Mouse (Mus musculus) right cerebral cortex, adult 2 months (tissue): ENCODE measurements around the gene Slc9a5.

Source experiments
- DNase-seq, 2 experiments: peaks; one replicate each; pipeline ENCODE4 v3.0.0; 2021 to 2022; ENCODE audit warnings: low spot score in 2 of 2

Gene Slc9a5

DNA sequence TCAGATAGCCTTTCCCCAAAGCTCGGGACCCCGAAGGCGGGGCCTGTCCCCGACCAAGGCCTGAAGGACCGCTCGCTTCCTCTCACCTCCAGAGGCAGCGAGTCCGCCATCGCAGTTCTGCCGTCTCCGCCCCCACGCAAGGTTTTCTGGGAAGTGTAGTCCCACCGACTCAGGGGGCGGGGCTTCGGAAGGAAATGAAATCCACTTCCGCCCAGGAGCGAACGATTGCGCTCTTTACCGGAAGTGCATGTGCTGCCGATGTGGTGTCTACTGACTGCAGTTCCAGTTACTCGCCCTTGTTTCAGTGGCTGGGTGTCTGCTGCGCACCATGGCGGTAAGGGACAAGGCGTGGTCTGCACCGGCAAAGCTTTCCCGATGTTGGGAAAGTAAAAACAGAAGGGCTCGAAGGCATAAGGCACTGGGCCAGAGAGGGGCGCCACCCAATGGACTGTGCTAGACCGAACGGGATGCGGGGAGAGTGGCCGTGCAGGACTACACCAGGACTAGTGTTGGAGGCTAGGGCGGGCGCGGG, 22.4 kb upstream of the Slc9a5 start, which contains the start of the genes Lrrc29 and Tmem208:
TSS of gene Lrrc29 (minus strand) at position 138 of the 532 bp plus-strand sequence.
TSS of gene Tmem208 (plus strand) at position 214 of the 532 bp plus-strand sequence.
- peak; percentile 96 to 98 for DNase-seq

DNA sequence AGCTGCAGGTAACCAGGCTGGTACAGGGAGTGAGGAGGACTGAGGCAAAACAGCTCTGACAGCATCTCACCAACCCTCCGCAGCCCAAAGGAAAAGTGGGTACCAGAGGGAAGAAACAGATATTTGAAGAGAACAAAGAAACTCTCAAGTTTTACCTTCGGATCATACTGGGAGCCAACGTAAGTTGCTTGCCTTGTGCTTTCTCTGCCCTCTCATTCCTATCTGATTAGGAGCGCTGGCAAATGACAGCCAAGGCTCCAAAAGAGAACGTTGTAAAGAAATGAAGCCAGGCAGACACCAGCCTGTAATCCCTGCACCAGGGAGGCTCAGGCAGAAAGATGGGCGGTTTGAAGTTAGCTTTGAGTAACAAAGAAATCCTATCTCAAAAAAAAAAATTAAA, 21.7 kb upstream of the Slc9a5 start:
- DNase-seq, result no peak

DNA sequence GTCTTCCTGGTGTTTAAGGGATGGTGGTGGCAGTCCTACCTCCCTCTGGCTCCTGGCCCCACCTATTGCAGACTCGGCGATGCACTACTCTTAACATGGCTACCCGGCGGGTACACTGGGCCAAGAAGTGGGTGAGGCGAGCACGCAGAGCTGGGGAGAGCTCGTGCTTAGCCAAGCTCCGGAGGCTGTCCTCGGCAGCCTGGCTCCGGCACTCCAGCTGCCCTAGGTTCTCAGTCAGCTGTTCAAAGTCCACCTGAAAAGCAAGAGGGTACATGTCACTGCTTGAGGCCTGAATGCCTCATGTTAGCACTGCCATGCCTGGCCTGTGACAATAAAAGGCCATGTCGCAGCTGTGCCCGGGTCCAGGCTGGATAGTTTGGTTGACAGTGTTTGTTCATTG, 18.3 kb upstream of the Slc9a5 start:
- DNase-seq, result no peak

DNA sequence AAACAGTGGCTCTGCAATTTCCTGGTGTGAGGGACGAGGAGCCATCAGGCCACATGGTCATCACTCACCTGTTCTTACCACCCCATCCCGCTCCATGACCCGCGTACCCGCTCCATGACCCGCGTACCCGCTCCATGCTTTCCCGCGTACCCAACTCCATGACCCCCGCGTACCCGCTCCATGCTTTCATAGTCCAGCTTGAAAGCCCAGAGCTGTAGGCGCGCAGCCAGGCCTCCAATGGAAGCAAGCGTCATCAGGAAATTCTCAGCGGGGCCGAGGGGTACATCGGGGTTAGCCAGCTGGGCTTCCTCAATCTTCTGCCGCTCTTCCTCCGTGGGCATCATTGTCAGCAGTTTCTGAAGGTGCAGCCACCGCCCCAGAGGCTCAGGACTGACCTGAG, 17.2 kb upstream of the Slc9a5 start:
- DNase-seq, result no peak

DNA sequence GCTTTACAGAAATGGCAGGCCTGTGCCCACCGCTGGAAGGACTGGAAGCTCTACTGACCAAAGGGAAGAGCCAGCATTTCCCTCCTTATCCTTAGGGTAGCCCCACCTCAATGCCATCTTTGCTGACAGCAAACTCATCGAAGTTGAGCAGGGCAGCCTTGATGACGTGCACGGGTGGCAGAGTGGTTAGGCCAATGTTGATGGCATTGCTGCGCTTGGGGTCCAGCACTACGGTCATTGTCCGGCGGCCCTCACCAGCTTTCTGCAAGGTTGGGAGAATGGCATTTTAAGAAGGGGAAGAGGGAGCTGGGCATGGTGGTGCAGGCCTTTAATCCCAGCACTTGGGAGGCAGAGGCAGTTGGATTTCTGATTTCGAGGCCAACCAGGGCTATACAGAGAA, 16.7 kb upstream of the Slc9a5 start:
- DNase-seq, result no peak

DNA sequence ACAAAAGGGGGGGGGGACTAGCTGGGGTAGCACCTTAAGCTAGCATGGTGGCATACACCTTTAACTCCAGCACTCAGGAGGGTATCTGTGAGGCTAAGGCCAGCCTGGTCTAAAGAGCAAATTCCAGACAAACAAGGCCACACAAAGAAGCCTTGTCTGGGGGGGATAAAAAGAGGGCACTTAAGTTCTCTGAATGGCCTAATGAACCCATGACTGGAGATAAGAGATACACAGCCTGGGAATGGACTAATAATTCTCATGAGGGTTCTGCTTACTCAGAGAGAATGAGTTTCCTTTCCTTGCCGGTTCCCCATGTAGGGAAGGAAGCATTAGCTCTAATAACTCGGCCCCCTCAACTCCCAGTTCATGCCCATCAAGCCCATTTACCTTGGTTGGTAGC, 16.1 kb upstream of the Slc9a5 start:
- no peak for DNase-seq

DNA sequence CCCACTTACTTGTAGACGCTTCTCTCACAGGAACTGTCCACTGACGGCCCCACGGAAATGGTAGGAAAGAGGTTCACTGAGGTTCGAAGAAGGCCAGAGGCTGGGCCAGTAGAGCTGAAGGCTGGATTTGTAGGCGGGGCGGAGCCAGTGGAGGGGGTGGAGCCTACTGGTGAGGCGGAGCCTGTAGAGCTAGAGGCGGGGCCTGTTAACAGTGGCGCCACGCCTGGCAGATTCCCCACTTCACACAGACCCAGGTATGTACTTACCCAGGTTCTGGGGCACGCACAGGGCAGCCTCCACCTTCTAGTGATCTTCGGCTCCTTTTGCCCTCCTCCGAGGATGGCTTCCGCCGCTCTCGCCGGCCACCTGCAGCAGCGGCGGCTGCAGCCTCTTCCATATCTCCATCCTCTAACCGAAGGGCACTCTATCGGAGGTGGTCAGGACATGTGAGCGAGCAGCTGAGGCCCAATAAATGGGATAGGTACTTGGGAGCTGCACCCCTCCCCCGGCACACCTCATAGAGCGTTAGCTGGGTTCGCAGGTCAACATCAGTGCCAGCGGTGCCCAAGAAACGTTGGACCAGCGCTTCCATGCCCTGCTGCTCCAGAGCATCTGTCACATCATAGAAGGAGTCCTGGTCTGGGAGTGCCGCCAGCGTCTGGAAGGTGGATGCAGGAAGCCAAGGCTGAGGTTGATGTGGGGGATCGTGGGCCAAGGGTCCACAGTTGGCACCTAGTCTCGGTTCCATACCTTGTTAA, 12.1 kb upstream of the Slc9a5 start:
- DNase-seq, result no peak

DNA sequence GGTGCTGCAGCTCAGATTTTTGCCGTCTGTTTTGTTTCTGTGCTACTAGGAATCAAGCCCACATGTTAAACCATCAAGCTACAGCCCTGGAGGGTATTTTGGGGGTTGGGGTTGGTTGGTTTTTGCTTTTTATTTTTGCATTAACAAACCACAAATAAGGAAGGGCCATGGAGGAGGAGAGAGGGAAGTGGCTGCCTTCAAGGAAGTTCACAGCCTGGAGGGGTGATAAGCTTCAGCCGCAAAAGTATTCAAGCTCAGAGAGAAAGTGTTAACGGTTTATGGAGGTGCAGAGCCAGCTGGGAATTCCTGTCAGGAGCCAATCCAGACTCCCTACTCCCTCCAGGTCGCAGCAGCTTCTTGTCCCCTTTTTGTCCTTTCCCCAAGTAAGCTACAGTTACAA, 9.7 kb upstream of the Slc9a5 start:
- no peak for DNase-seq

DNA sequence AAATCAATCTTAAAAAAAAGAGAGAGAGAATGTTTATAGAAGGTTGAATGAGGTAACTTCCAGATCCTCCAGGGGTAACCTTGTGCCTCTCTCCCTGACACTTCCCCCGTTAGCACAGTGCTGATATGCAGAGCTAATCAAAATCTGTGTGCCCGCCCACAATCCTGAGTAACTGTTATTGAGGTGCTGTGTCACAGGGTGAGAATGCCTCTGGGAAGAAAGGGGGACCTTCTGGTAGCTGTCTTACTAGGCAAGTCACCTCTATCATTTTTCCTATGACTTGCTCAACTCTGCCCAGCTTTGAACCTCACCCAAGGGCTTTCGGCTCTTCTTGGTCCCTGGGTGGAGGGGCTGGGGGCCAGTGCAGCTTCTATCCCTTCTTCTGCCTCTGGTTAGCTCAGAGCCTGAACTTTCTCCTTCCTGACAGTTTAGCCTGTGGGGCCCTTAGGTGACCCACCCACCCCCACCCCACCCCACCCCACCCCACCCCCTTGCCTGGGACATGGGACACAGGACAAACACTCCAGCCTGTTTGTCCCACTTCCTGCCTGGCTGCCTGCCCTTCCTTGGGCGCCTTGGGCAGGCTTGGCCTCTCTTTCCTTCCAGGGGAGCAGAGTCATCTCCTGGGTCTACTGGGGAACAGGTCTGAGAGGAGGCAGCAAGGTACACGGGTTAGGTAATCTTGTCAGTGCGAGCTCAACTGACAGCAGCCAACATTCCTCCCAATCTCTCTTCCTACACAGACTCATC, 8.6 kb upstream of the Slc9a5 start:
- DNase-seq, result no peak

DNA sequence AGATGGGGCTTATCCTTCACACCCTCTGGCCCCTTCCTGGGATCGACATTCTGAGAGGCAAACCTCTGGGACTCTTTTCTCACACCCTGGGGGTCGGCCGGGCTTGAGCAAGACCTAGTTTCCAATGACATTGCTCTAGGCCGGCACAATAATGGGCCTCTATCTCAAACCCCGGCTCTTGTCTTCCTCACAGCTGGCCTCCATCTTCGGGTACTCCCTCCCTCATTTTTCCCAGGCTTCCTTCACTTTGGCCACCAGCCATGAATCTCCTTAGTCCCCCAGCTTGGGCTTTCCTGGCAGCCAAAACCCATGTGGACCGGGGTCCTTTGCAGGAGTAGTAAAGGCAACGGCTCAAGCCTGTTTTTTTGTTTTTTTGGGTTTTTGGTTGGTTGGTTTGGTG, 7.2 kb upstream of the Slc9a5 start:
- no peak for DNase-seq

DNA sequence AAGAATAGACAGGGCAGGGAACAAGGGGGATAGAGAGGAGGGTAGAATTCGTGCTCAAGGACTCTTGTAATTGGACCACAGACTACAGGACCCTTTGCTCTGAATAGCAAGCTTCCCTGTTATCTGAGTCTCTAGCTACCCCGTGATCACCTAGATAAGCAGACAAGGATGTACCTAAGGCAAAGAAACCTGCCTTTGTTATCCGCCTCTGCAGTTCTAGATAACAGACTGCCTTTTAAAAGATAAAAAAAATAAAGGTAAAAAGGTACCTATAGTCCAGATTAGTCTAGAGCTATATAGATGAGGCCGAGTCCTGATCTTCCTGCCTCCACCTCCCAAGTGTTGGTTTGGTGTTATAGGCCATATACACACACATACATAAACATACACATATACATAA, 5.9 kb upstream of the Slc9a5 start:
- no peak for DNase-seq

DNA sequence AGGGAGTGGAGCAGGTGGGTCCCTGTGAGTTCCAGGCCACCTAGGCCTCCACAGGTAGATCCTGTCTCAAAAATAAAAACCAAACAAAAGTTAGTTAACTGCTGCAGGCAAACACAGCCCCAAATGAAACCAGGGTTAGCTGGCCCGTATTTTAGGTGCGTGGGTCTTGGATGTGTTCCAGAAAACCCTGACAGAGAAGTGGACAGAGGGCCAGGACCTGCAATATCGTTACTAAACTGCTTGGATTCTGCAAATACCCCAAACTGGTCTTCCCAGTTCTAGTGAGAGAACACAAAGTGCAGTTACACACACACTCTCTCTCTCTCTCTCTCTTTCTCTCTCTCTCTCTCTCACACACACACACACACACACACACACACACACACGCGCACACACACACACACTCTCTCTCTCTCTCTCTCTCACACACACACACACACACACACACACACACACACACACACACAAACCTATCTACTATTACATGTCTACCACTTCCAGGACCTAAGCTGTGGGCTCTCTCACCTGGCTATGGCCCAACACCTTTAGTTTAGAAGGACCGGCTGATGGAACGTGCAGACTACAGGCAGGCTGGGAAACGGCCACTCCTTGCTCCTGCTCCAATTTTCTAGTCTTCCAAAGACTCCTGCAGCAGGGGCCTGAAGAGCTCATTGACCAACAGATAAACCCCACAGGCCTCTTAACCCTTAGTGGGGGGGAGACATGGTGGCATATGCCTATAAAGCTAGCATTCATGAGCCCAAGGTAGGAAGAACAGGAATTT, 4.7 kb upstream of the Slc9a5 start:
- DNase-seq, result no peak

DNA sequence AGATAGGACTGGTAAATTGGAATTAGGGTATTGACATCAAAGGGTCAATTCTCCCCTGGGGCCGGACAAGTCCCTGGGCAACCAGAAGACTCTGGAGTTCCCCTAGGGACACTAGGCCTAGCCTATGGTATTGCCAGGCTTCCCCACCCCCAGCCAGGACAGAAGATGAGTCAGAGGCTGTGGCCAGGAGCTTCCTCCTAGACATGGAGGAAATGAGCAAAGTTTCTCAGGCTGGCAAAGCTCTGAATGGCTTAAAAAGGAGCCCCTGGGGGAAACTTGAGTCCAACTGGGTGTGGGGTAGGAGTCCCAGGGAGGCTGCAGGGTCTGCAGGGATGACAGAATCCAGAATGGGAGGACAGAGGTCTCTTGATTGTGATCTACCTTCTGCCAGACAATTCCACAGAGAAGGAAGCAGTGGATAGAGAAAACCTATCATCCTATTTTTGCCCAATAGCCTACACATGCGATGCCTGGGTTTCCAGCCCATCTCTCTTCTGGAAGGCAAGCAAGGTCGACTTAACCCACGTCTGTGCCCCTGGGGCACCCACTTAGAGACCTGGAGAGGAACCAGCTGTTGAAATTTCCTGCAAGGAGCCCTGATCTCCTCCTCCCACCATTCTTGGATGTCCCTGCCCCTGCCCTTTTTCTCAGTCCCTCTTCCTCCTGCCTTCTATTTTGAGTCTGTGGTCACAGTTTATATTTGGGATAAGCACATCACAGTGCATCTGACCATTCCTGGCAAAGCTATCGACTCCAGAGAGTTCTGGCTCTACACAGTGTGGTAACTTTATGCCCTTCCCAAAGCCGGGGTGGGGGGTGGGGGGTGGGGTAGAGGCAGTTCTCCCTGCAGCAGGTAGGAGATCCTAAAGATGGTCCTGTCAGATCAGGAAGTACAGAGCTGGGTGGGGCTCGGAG, 3.3 kb upstream of the Slc9a5 start:
- DNase-seq, result no peak

DNA sequence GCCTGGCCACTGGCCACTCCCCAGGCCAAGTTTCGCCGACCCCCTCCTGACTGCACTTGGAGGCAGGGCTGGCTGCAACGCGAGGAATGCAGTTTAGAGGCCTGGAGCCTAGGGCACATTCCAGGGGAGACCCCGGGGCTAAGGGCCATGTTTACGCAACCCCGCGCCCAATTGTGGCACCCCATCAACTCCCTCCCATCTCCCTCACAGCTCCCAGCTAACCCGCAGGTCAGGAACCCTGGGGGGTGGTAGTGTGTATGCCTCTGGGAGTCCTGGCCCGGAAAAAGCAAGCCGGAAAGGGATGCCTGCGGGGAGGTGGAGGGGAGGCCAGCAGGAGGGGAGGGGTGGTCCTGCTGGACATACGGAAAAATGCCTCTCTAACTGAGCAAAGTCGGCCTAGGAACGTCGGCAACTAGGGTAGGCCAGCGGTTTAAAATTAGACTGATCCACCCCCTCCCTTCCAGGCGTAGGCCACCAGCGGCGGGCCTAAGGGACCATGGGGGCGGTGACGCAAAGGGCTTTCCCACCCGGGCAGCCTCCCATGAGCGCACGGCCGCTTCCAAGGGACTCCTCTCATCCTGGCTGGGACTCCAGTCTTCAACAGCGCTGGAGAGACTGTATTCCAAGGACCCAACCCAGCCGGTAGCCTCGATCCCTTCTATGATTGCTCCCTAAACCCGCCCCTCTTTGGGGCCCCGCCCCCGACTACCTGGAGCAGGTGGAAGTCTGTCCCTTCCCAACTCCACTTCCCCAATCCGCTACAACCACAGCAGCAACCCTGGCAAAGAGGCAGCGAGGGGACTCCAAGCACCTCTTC, 1.8 kb upstream of the Slc9a5 start:
- DNase-seq, result peak; percentile 38 to 56

DNA sequence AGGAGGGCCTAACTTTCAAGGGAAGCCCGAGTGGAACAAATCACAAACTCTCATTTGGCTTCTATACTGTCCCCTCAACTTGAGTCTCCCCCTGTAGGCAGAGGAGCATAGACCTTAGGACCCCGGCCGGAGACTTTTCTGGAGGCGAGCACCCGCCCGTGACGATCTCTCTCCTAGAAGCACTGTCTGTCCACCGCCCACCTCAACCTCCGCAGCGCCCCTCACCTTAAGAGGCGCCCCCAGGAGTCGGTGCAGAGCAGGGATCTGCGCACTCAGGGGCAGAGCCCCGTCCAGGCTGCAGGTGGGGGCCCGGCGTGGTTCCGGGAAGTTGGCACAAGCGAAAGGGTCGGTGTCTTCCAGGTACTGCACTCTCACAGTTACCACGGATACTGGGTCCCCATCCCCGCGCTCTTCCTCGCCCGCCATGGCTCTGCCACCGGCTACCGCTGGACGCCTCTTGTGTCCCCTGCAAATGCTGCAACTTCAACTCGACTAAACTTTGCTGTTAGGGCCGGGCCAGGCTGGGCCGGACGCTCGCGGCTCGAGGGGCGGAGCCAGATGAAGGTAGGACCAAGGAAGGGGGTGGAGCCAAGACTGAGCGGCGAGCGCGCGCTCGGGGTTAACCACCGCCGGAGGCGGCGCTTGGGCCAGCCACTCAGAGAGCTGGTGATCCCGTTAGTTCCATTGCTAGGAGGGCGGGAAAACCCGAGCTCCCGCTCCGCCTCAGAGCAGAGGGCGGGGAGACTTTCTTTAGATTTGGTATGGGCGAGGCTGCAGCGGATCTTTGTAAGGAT, 1.0 kb upstream of the Slc9a5 start, which contains the start of gene Fhod1:
TSS of gene Fhod1 (minus strand) at position 526 of the 794 bp plus-strand sequence.
- peak; percentile 83 to 84 for DNase-seq

DNA sequence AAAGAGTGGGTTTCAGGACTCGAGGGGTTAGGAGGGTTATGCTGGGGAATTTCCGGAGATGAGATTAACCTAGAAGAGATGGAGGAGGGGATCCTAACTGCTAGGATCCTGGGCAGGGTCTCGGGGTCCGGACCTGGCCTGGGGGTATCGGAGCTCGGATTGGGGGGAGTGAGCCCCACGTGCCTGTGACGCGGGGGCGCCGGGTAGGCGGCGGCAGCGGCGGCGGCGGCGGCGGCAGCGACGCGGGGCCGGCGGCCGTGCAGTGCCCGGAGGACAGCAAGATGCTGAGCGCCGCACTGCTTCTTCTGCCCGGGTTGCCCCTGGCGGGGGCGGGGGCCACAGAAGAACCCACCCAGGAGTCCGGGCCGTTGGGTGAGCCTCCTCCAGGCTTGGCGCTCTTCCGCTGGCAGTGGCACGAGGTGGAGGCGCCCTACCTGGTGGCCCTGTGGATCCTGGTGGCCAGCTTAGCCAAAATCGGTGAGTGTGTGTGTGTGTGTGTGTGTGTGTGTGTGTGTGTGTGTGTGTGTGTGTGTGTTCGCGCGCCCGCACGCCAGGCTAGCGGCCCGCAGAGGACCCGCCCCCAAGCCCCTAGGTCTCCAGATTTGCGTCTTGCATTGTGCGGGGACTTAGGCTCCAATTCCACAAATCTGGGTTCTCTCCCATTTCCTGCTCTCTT, 591 bp downstream of the Slc9a5 start:
- DNase-seq, result peak; percentile 28 to 43

DNA sequence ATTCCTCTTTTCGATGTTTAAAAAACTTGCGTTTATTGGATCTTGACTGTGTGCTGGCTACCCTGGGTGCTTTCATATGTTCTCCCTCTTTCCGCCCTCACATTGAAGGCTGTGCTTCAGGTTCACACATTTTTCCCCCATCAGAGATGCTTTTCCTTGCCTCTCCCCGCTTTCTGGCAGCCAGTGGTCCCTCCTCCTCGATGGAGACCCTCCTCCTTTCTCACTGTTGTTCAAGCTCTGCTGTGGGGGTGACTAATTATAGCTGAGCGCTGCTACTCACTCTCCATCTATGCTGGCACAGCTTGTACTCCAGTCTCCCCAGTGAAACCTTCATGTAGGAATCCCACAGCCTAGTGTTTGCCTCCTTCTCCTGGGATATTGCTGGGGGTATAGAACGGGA, 1.5 kb downstream of the Slc9a5 start:
- peak; percentile 20 to 29 for DNase-seq

DNA sequence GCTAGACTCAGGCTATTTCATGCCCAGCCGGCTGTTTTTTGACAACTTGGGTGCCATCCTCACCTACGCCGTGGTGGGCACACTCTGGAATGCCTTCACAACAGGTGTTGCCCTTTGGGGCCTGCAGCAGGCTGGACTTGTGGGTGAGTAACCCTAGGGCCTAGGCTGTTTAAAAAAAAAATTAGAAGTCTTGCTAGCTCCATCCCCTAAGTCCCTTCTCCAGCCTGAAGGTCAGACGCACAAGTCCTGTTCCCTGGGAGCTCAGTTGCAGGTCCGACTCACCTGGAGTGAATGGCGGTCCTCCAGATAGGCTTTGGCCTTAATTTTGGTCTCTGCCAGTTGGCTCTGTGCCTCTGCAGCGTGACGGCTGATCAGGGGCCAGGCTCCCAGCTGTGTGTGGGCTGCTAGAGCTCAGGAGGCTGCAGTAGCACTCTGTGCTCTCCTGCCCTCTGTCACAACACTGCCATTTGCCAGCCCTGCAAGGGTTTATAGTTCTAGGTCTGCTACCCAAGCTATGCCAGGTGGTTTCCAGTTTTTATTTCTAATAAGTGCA, 5.0 kb downstream of the Slc9a5 start:
- no peak for DNase-seq
